Mouse (Mus musculus): ENCODE results near the gene Sidt1.
"Not testable (repeated sequence)": the region's sequence is repeated elsewhere in the genome, so short reads cannot be mapped to it uniquely, and the experiment has no call there.

Gene Sidt1

GRCm38 (mm10) chr16:44302126-44302892 is 30.7 kb downstream of the Sidt1 start:
- no peak for DNase-seq (ENCODE audit: low spot score)

DNA sequence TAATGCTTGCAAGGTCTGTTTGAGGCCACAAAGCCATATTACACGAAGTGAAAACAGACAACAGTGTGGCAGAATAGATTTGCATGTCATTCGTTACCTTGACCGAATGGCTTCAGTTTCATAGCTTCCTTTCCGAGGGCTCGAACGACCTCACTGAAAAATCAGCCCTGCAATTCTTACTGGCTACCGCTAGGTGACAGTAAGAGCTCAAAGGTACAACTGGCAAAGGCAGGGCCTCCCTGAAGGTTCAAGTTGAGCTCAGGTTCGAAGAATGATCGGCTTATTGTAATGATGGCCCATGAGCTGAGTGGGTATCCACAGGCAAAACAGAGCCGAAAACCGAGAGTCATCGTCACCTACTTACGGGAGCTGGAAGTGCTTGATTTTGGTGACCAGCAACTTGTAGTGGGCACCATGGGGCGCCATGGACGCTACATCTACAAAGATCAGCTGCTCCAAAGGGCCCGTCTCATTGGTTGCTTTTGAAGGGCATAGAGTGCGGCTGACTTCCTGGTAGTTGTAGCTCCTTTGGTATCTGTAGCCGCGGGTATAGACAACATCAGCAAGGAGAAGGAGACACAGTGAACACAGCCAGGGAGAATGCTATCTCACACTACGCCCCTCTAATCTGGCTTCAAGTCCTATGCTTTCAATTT is 33.4 kb downstream of the Sidt1 start:
- DNase-seq (ENCODE audit: low spot score), result peak; percentile 18

DNA sequence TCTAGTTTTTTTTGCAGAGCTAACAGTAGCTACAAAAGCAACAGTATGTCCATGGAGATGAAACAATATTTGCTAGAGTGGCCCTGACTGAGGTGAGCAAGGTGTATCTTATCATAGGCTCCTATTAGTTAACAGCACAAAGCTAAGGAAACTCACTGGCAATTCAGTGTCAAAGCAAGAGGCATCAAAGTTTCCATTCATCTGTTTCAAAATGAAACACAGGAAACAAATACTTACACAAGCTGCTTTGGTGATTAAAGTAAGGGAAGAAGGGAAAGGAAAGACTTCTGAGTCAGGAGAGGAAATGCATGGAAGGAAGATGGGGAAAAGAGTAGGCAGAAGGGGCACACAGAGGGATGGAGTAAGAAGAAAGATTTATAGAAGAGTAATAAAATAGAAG is 39.0 kb downstream of the Sidt1 start:
- no peak for DNase-seq (ENCODE audit: low spot score)

DNA sequence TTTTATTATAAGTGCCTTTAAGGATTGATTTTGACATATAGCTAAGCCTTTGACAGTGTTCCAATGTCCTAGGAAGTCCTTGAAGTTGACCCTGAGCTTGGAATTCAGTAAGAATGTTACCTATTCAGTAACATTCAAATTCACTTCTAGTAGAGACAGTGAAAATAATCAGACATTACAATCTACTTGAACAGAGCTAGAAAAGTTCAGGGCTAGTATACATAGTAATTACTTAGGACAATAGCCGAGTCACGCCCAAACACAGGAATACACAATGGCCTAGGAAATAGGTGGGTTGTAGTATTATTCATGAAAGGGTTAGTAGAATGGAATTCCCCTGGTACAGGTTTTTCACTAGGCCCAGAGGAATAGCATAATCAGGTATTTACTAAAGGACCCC is 40.3 kb downstream of the Sidt1 start:
- DNase-seq (ENCODE audit: low spot score), result not testable (repeated sequence)

DNA sequence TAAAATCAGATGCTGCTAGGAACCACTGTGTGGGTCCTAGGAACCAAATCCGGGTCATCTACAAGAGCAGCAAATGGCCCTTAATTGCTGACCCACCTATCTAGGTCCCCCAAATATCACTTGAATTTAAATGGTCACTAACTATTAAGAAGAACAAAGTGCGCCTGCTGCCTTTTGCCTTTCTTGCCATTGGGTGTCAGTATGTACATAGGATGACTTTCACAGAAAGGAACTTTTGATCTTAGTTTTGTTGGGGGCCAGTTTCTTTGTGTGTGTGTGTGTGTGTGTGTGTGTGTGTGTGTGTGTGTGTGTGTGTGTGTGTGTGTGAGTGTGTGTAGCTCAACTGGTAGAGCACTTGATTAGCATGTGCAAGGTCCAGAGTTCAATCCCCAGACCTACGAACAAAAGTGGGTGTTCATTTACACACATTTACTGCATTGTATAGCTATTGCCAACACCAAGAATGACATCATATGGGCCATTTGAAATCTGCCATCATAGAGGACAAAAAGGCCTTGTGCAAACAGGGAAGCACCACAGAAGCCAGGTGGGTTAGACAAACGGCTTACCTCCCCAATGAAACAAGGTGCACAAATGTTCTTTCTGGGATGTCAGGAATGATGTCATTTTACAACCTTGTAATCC is 43.9 kb downstream of the Sidt1 start:
- DNase-seq (ENCODE audit: low spot score), result no peak

DNA sequence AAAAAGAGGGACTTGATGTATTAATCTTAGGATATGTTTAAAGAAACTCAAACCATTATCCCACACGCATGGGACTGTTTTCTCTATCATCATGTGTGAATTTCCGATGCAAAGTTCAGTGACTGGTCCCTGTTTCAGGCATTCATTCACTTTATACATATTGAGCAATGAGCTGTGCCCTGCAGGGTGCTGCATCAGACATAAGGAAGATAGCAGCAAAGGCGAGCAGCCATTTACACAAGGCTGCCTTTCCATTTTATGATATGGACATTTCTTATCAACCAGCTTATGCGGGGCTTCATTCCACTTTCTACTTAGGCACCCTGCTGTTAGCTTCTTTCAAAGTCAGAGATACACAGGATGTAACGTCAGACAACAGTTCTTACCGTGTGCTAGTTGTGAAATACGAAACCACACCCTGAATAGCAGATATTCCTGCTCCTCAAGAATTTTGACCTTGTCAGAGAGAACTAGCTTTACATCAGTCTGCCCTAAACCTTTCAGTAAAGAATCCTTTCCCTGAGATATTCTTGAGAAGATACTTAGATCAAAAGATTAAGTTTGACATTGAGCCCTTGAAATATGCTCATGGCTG is 45.5 kb downstream of the Sidt1 start:
- DNase-seq (ENCODE audit: low spot score), result no peak

DNA sequence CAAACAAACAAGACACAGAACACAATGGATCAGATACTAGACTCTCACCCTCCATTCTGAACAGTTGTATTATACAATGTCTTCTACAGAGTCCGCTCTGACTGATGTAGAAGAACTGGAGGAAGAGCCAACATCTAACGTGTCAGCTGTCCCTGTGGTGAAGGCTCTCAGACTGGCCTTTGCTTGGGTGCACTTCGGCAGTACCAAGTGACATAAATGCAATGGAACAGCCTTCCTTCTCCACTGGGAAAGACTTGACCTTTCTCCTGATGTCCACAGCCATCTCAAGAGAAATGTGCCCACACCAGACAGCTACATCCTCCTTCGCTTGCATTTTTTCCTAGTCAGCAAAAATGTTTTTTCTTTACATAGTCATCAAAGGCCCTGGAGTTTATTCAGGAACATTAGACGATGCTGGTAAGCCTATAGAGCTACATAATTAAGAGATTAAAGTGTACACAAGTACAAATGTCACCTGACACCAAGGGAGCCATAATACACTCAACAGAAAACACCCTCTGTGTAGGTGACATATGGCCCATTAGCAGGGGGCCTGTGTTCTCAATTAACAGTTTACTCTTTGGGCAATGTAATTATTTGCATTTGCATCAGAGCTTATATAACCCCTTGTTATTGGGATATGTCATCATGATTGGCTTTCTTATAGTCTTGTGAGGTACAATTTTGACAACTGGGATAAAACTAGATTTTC is 50.2 kb downstream of the Sidt1 start:
- no peak for DNase-seq (ENCODE audit: low spot score)

DNA sequence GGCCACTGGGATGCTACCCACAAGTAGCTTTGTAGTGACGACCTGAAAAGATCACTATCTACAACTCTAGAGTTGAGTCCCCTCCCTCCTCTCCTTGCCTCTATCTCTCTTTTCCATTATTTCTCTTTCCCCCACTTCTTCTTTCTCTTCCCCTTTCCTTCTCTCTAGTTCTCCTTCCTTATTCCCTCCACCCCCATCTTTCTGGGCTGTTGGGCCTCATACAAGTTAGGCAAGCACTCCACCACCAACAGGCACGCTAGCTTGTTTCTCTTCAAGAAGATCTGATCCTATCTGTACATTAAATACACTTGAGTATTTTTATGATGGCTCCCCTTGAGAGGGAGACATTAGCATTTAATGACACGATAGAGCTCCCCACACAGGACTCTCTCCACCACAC is 51.0 kb downstream of the Sidt1 start:
- DNase-seq (ENCODE audit: low spot score), result no peak

DNA sequence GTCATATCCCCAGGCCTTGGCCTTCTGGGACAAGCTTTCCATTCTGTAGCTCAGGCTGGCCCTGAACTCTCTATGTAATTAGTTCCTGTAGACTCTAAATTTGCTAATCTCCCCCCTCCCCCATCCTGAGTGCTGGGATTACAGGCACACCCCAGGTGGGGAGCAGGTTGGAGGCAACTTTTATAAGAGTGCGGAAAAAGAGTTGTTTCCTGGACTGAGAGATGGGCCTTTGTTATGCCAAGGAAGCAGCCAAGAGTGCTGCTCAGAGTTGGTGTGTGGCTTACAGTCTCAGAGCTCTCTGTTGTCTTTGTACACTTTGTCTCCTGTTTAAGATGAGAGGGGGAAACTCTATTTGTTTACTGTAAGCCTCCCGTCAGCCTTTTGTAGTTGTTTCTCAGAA is 52.2 kb downstream of the Sidt1 start:
- DNase-seq (ENCODE audit: low spot score), result no peak

- no peak for DNase-seq (ENCODE audit: low spot score)
Measured at GRCm38 (mm10) chr16:44277212-44277611, 55.8 kb downstream of the Sidt1 start.

- no peak for DNase-seq (ENCODE audit: low spot score)
Measured at GRCm38 (mm10) chr16:44271371-44272038, 61.5 kb downstream of the Sidt1 start.

DNA sequence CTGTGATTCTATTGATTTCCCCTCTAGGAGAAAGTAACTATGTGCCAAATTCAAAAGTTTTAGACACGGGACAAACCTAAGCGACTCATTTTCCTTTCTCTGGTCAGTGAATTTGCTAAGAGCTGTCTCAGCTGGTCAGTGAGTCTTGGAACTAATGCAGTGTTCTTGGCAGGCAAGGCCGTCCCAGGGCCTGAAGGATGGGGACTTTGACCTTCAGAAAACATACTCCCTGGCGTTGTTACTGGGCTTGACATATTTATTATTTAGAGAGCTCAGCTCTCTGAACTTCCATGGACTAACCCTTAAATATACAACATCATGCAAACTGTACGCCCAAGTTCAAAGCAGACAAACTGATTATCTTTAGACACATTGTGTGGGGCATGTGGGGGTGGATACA is 62.4 kb downstream of the Sidt1 start:
- no peak for DNase-seq (ENCODE audit: low spot score)

- DNase-seq (ENCODE audit: low spot score), result no peak
Measured at GRCm38 (mm10) chr16:44269578-44269977, 63.4 kb downstream of the Sidt1 start.

DNA sequence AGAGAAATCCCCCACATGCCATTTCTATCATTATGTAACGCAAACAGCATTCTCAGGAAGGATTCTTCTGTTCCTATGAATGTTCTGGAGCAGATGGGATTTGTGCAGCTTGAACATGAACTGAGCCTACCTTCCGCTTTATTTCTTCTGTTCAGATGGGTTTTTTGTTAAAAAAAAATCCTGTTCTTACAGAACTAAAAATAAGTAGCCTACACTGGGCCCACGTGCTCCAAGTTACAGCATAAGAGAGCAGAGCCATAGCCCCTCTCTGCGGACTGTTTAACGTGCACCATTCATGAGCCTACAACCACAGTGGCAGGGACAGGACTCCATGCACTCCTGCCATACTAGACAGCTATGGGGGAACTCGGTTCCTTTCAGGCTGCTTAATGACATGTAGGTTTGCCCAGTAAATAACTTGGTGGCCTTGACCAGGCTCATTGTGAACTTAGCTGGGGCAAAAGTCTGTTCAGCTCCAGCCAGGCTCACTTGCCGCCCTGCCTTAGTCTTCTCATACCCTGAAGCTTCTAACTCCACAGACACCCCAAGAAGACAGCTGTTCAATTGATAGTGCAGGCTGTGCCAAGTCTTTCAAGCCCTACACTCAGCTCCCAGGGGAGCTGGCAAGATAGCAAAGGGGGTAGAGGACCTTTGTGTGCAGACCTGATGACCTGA is 64.3 kb downstream of the Sidt1 start:
- DNase-seq (ENCODE audit: low spot score), result no peak

DNA sequence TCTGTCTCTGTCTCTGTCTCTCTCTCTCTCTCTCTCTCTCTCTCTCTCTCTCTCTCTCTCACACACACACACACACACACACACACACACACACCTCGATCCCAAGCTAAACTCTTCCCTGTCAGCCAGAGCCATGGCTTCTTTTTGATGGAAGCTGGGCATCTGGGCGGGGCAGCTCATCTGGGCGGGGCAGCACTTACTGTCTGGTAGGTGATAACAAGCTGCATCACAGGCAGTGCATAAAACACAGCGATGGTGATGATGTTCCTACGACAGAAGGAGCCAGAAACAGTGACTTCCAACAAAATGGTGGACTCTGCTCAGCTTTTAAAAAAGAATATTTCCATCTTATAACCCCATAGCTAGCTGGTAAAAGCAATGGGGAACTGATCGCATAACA is 67.4 kb downstream of the Sidt1 start:
- no peak for DNase-seq (ENCODE audit: low spot score)

DNA sequence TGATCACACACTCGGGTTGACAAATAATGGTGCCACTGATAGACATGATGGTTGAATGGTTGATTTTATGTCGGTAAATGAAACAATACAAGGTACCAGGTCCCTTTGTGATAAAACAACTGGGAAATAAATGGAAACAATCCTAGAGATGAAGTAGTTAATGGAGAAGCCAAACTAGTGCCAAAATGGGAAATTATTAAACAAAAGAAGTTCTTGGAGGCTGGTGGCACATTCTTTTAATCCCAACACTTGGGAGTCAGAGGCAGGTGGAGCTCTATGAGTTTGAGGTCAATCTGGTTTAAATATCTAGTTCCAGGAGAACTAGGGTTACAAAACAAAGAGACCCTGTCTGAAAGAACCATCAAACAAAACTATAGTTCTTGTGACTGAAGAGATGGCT is 68.1 kb downstream of the Sidt1 start:
- DNase-seq (ENCODE audit: low spot score), result no peak

- DNase-seq (ENCODE audit: low spot score), result no peak
Measured at GRCm38 (mm10) chr16:44257476-44257875, 75.5 kb downstream of the Sidt1 start.

- DNase-seq (ENCODE audit: low spot score), result no peak
Measured at GRCm38 (mm10) chr16:44254698-44255097, 78.3 kb downstream of the Sidt1 start.

- DNase-seq (ENCODE audit: low spot score), result no peak
Measured at GRCm38 (mm10) chr16:44253797-44254634, 79.0 kb downstream of the Sidt1 start.

DNA sequence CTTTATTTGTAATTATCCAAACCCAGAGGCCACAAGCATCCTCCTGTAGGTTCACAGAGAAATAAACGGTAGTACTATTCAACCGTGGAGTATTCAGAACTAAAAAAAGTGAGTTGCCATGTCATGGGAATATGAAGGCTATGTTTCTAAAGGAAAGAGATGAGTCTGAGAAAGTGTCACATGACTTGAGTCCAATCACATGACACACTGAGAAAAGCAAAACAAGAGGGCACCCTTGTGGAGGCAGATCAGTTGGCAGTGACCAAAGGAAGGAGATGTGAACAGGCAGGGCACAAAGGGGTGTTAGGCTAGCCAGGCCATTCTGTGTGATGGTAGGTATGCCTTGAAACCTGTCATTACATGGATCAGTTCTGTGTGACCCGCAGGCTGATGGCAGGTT is 80.3 kb downstream of the Sidt1 start:
- no peak for DNase-seq (ENCODE audit: low spot score)

Data from T-cell, adult 2 months (primary cell).